In the genomic region with DNA sequence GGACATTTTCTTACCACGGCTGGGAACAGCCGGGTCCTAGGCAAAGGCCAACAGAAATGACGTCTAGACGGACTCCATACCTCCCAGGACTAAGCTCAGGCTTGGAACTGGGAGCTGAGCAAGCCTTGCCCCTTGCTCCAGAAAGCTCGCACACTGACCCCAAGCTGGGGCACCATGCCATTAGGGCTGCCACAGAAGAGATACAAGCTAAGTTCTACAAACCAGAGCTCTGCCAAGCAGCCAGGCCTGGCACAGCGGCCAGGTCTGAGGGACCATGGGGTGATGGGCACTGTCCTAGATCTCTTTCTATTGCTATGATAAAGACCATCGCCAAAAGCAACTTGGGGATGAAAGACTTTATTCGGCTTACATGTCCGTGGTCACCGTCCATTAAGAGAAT, we compare ENCODE assay signal across 15 mouse cellular contexts. TPM values are rescaled to one million over a fixed set of nuclear protein-coding genes. Genes with fewer than 3 reads are reported as not detected.
DNase-seq lines count a peak whose midpoint lies in the region; ATAC-seq and TF ChIP-seq lines count a peak whose summit lies in the region.
"Had no signal": no experiment of that assay in that cellular context is flagged by ENCODE, and none has a peak within 500 bp of the region (broad histone marks: within the 10 kb centered on the region; RNA-seq: fewer than 3 reads in every experiment).

No protein-coding gene starts in this region.

- H3K9ac ChIP-seq in heart, adult 2 months (ENCODE audit: low read depth, low read length) = no peak overlapping the region
- no peak overlapping the region for H3K9ac ChIP-seq in midbrain, embryonic 11.5 days (ENCODE audit: low read length)
- no peak overlapping the region for H3K9ac ChIP-seq in midbrain, embryonic 16.5 days (ENCODE audit: low read depth, low read length)
- no peak overlapping the region for H3K9ac ChIP-seq in kidney, embryonic 15.5 days
- H3K9ac ChIP-seq: forebrain, embryonic 13.5 days; hindbrain, embryonic 14.5 days; intestine, embryonic 15.5 days had no signal

- intact Hi-C loops in gastrocnemius, adult 2 months (cut with DNase I) = no loop called here
- intact Hi-C loops in heart, adult 2 months (cut with DNase I) = no loop called here
- intact Hi-C loops in heart, postnatal 25 days (cut with DNase I) = no loop called here

- 71% methylated on average over 10 of the region's 10 CpGs for WGBS in heart, adult 2 months
- WGBS in midbrain, embryonic 11.5 days = 93% methylated on average over 10 of the region's 10 CpGs
- 92% methylated on average over 10 of the region's 10 CpGs for WGBS in midbrain, embryonic 16.5 days
- 88% methylated on average over 10 of the region's 10 CpGs for WGBS in kidney, embryonic 15.5 days

- no peak for TF ChIP-seq EP300 in heart, adult 2 months (IDR thresholded peaks at IDR 0.05; ENCODE audit: insufficient read depth, low read depth, low read length)

- H3K4me2 ChIP-seq in midbrain, embryonic 11.5 days = no peak overlapping the region
- no peak overlapping the region for H3K4me2 ChIP-seq in midbrain, embryonic 16.5 days (ENCODE audit: low read length)
- H3K4me2 ChIP-seq in kidney, embryonic 15.5 days = no peak overlapping the region
- H3K4me2 ChIP-seq: forebrain, embryonic 13.5 days; hindbrain, embryonic 14.5 days; intestine, embryonic 15.5 days had no signal

- no peak for ATAC-seq in midbrain, embryonic 11.5 days (ENCODE audit: low FRiP score)
- no peak for ATAC-seq in midbrain, embryonic 16.5 days
- no peak for ATAC-seq in kidney, embryonic 15.5 days (replicated peaks; ENCODE audit: low FRiP score)
- ATAC-seq: forebrain, embryonic 13.5 days; intestine, embryonic 15.5 days had no signal

- H3K4me3 ChIP-seq in gastrocnemius, adult 2 months = no peak overlapping the region
- H3K4me3 ChIP-seq in heart, adult 2 months = no peak overlapping the region
- H3K4me3 ChIP-seq in midbrain, embryonic 11.5 days (ENCODE audit: low read depth, low read length) = no peak overlapping the region
- no peak overlapping the region for H3K4me3 ChIP-seq in midbrain, embryonic 16.5 days (ENCODE audit: low read depth, low read length)
- H3K4me3 ChIP-seq in kidney, embryonic 15.5 days (replicated peaks) = no peak overlapping the region
- H3K4me3 ChIP-seq: embryonic facial prominence, embryonic 10.5 days; forebrain, embryonic 13.5 days; hindbrain, embryonic 10.5 days; intestine, embryonic 15.5 days had no signal

- H3K36me3 ChIP-seq in heart, adult 2 months (ENCODE audit: control insufficient read depth, insufficient read depth, low read length) = no peaks in the 10 kb centered on the region
- no peaks in the 10 kb centered on the region for H3K36me3 ChIP-seq in midbrain, embryonic 11.5 days (ENCODE audit: control insufficient read depth, insufficient read depth, low read length)
- no peaks in the 10 kb centered on the region for H3K36me3 ChIP-seq in midbrain, embryonic 16.5 days (ENCODE audit: control insufficient read depth, insufficient read depth, low read length)
- no peaks in the 10 kb centered on the region for H3K36me3 ChIP-seq in kidney, embryonic 15.5 days
- H3K36me3 ChIP-seq: embryonic facial prominence, embryonic 10.5 days; hindbrain, embryonic 10.5 days; intestine, embryonic 15.5 days had no signal

- no peak for TF ChIP-seq CTCF in gastrocnemius, adult 2 months (IDR thresholded peaks at IDR 0.05)
- TF ChIP-seq CTCF in heart, adult 2 months (IDR thresholded peaks at IDR 0.05) = no peak

- peak; percentile 59 for DNase-seq in gastrocnemius, adult 2 months
- no peak for DNase-seq in gastrocnemius, adult 18-20 months (ENCODE audit: low spot score)
- peak; percentile 34 to 67 for DNase-seq in heart, adult 2 months
- DNase-seq in heart, postnatal 25 days (ENCODE audit: low spot score) = no peak
- peak; percentile 33 for DNase-seq in midbrain, embryonic 11.5 days (ENCODE audit: low spot score, missing footprints)
- DNase-seq: cerebellum, adult 2 months; gastrocnemius, postnatal 10 days; kidney, adult 18-20 months had no signal

- no peaks in the 10 kb centered on the region for H3K9me3 ChIP-seq in midbrain, embryonic 11.5 days (ENCODE audit: control insufficient read depth, low read length)
- no peaks in the 10 kb centered on the region for H3K9me3 ChIP-seq in midbrain, embryonic 16.5 days (replicated peaks; ENCODE audit: control insufficient read depth, low read length, poor library complexity, severe bottlenecking)
- no peaks in the 10 kb centered on the region for H3K9me3 ChIP-seq in kidney, embryonic 15.5 days (replicated peaks)
- H3K9me3 ChIP-seq: embryonic facial prominence, embryonic 10.5 days; forebrain, embryonic 13.5 days; hindbrain, embryonic 10.5 days; intestine, embryonic 15.5 days had no signal

- H3K27me3 ChIP-seq in heart, adult 2 months (ENCODE audit: control insufficient read depth, insufficient read depth, low read length) = no peaks in the 10 kb centered on the region
- H3K27me3 ChIP-seq in midbrain, embryonic 11.5 days (ENCODE audit: control insufficient read depth, insufficient read depth, low read length) = no peaks in the 10 kb centered on the region
- H3K27me3 ChIP-seq in midbrain, embryonic 16.5 days (ENCODE audit: control insufficient read depth, insufficient read depth, low read depth, low read length) = no peaks in the 10 kb centered on the region
- no peaks in the 10 kb centered on the region for H3K27me3 ChIP-seq in kidney, embryonic 15.5 days
- H3K27me3 ChIP-seq: forebrain, embryonic 13.5 days; intestine, embryonic 15.5 days had no signal

- H3K79me2 ChIP-seq in heart, adult 2 months (replicated peaks; ENCODE audit: control insufficient read depth, insufficient read depth, low read length) = no peaks in the 10 kb centered on the region

- H3K4me1 ChIP-seq in heart, adult 2 months (ENCODE audit: control insufficient read depth, insufficient read depth, low read length) = no peaks in the 10 kb centered on the region
- no peaks in the 10 kb centered on the region for H3K4me1 ChIP-seq in midbrain, embryonic 11.5 days (ENCODE audit: control insufficient read depth, insufficient read depth, low read length)
- H3K4me1 ChIP-seq in midbrain, embryonic 16.5 days (ENCODE audit: control insufficient read depth, insufficient read depth, low read length) = no peaks in the 10 kb centered on the region
- peaks cover 24% of the 10 kb centered on the region for H3K4me1 ChIP-seq in kidney, embryonic 15.5 days
- H3K4me1 ChIP-seq: forebrain, embryonic 13.5 days had no signal

- no peak for TF ChIP-seq POLR2A in heart, adult 2 months (IDR thresholded peaks at IDR 0.05; ENCODE audit: insufficient read depth, low read depth, low read length)

- no peak overlapping the region; the same call in 1 of the 2 replicates for H3K27ac ChIP-seq in gastrocnemius, adult 2 months
- no peak overlapping the region for H3K27ac ChIP-seq in heart, adult 2 months
- H3K27ac ChIP-seq in midbrain, embryonic 11.5 days (ENCODE audit: low read depth, low read length) = no peak overlapping the region
- no peak overlapping the region for H3K27ac ChIP-seq in midbrain, embryonic 16.5 days (ENCODE audit: low read length)
- H3K27ac ChIP-seq in kidney, embryonic 15.5 days = no peak overlapping the region
- H3K27ac ChIP-seq: embryonic facial prominence, embryonic 10.5 days; forebrain, embryonic 13.5 days; hindbrain, embryonic 10.5 days; hindbrain, embryonic 14.5 days; intestine, embryonic 15.5 days had no signal

RNA-seq across cellular contexts. Expression of a gene that starts 10.7 kb away (rescaled TPM):
- total RNA-seq in gastrocnemius, adult 2 months (2021) = 1 to 10 TPM; 7.7 to 9.6 TPM
- 1 to 10 TPM; 8.0 to 8.1 TPM for total RNA-seq in gastrocnemius, adult 18-20 months (2021)
- 1 to 10 TPM; 1.7 to 2.0 TPM for total RNA-seq in heart, adult 2 months (2021)
- 1.4 and 2.1 TPM in 2 replicates for polyA plus RNA-seq in heart, adult 2 months (2012; rRNA removed)
- 1 to 10 TPM; 1.6 to 1.8 TPM for total RNA-seq in heart, postnatal 25 days (2021)
- 36.6 and 38.8 TPM in 2 replicates for polyA plus RNA-seq in midbrain, embryonic 11.5 days (2014; fragmentation: Nextera tagmentation; extraction: Ambion mirVana)
- polyA plus RNA-seq in midbrain, embryonic 16.5 days (2015; fragmentation: Nextera tagmentation; extraction: Ambion mirVana) = 4.3 TPM in 2 replicates
- 29.7 and 29.9 TPM in 2 replicates for polyA plus RNA-seq in kidney, embryonic 15.5 days (2015; fragmentation: Nextera tagmentation; extraction: Ambion mirVana)

RNA-seq across cellular contexts. Expression of a gene that starts 17.2 kb away (rescaled TPM):
- 1 to 10 TPM; 6.3 to 6.8 TPM for total RNA-seq in gastrocnemius, adult 2 months (2021)
- 1 to 10 TPM; 3.5 to 6.2 TPM for total RNA-seq in gastrocnemius, adult 18-20 months (2021)
- 1 to 10 TPM; 2.5 to 3.9 TPM for total RNA-seq in heart, adult 2 months (2021)
- polyA plus RNA-seq in heart, adult 2 months (2012; rRNA removed) = 1.3 TPM in 2 replicates
- 1 to 10 TPM; 3.7 to 4.9 TPM for total RNA-seq in heart, postnatal 25 days (2021)
- polyA plus RNA-seq in midbrain, embryonic 11.5 days (2014; fragmentation: Nextera tagmentation; extraction: Ambion mirVana) = 9.7 and 10.1 TPM in 2 replicates
- 27.3 and 28.2 TPM in 2 replicates for polyA plus RNA-seq in midbrain, embryonic 16.5 days (2015; fragmentation: Nextera tagmentation; extraction: Ambion mirVana)
- 5.6 and 6.3 TPM in 2 replicates for polyA plus RNA-seq in kidney, embryonic 15.5 days (2015; fragmentation: Nextera tagmentation; extraction: Ambion mirVana)

RNA-seq across cellular contexts. Expression of a gene that starts 35.4 kb away (rescaled TPM):
- 10 to 100 TPM; 15.6 to 22.2 TPM for total RNA-seq in gastrocnemius, adult 2 months (2021)
- total RNA-seq in gastrocnemius, adult 18-20 months (2021) = 10 to 100 TPM in 1 of 2 experiments, 1 to 10 TPM in 1; 6.6 to 12.4 TPM
- total RNA-seq in heart, adult 2 months (2021) = 1 to 10 TPM; 2.7 to 4.9 TPM
- polyA plus RNA-seq in heart, adult 2 months (2012; rRNA removed) = 1.4 and 1.7 TPM in 2 replicates
- 1 to 10 TPM; 5.6 to 5.8 TPM for total RNA-seq in heart, postnatal 25 days (2021)
- polyA plus RNA-seq in midbrain, embryonic 11.5 days (2014; fragmentation: Nextera tagmentation; extraction: Ambion mirVana) = 6.6 and 7.2 TPM in 2 replicates
- polyA plus RNA-seq in midbrain, embryonic 16.5 days (2015; fragmentation: Nextera tagmentation; extraction: Ambion mirVana) = 5.0 and 5.6 TPM in 2 replicates
- polyA plus RNA-seq in kidney, embryonic 15.5 days (2015; fragmentation: Nextera tagmentation; extraction: Ambion mirVana) = 4.8 and 5.9 TPM in 2 replicates

Comparison
In these comparisons a context has a peak if more than half of its experiments do, and no peak if none do; other contexts are left out.
1. DNase-seq: peak in gastrocnemius, adult 2 months (single experiment), heart, adult 2 months (2 of 2) and midbrain, embryonic 11.5 days (single experiment); none in gastrocnemius, adult 18-20 months (single experiment) and heart, postnatal 25 days (single experiment).